Mouse (Mus musculus): Measurements from ENCODE around the gene Entpd7. TPM values are rescaled to one million over a fixed set of nuclear protein-coding genes. Genes with fewer than 3 reads are reported as not detected.

The Entpd7 gene
- polyA plus RNA-seq, 1 experiment from 2014 or later: 9.1 TPM

DNA sequence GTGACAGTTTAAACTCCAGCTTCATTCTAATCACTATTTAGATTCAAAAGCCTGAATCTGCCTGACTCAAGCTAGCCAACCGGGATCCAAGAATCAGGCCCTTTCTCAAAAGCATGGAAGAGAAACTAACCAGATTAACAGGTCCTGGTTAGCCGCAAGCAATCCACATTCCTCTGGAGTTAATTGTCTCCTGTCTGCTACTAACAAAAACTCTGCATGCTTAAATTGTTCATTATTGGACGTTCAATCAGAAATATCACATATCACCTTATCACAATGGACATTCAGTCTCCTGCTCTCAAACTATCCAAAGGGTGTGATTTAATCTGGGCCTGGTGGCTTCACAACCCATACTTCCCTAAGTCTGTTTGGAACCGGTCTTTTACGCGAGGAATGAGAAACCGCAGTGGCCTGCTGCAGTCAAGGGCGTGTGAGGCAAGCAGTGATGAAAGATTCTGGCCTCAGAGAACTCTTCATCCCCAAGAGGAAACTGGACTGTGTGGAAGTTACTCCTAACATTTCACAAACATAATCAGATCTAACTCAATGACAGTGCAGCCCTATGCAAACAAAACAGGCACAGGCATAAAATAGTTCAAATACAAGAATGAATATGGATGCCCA lies 20.2 kb upstream of the Entpd7 start:
- Histone ChIP-seq H3K4me2 (no peak overlapping the region), H3K4me3 (ENCODE audit: low read depth, low read length) (no peak overlapping the region), H3K4me1 (ENCODE audit: control insufficient read depth, insufficient read depth, low read length) (peaks cover 5% of the 10 kb centered on the region), H3K36me3 (ENCODE audit: control insufficient read depth, insufficient read depth, low read length) (no peaks in the 10 kb centered on the region), H3K27ac (ENCODE audit: low read depth, low read length) (no peak overlapping the region), H3K9me3 (replicated peaks; ENCODE audit: control insufficient read depth, low read length) (no peaks in the 10 kb centered on the region), H3K9ac (ENCODE audit: low read depth, low read length) (no peak overlapping the region), H3K27me3 (ENCODE audit: control insufficient read depth, insufficient read depth, low read length) (no peaks in the 10 kb centered on the region)
- WGBS (ENCODE audit: insufficient replicate concordance): 76% methylated on average over 8 of the region's 8 CpGs
- ATAC-seq (replicated peaks; ENCODE audit: insufficient number of reproducible peaks, low FRiP score, low TSS enrichment): no peak

DNA sequence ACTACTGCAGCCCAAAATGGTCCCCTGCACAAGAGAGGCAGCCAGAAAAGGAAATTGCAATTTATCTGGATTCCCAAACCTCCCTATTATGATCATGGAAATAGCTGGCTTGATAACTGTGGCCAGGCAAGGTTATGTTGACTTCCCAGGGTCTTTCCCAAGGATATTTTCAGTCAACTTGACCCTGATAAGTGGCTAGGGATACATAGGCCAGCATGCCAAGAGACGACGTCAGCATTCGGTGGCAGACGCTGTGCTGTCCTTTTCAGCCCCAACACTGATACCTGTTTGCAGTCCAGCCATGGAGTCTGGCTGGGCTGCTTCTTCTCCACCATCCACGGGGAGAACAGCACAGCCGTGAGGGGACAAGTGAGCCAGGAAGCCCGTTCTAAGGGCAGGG lies 18.4 kb upstream of the Entpd7 start:
- Histone ChIP-seq H3K9ac (ENCODE audit: low read depth, low read length) (no peak overlapping the region), H3K27ac (ENCODE audit: low read depth, low read length) (no peak overlapping the region), H3K4me2 (no peak overlapping the region), H3K4me1 (ENCODE audit: control insufficient read depth, insufficient read depth, low read length) (peaks cover 5% of the 10 kb centered on the region), H3K9me3 (replicated peaks; ENCODE audit: control insufficient read depth, low read length) (no peaks in the 10 kb centered on the region), H3K4me3 (ENCODE audit: low read depth, low read length) (no peak overlapping the region), H3K36me3 (ENCODE audit: control insufficient read depth, insufficient read depth, low read length) (no peaks in the 10 kb centered on the region), H3K27me3 (ENCODE audit: control insufficient read depth, insufficient read depth, low read length) (no peaks in the 10 kb centered on the region)
- no peak for ATAC-seq (replicated peaks; ENCODE audit: insufficient number of reproducible peaks, low FRiP score, low TSS enrichment)
- 54% methylated on average over 7 of the region's 7 CpGs for WGBS (ENCODE audit: insufficient replicate concordance)

DNA sequence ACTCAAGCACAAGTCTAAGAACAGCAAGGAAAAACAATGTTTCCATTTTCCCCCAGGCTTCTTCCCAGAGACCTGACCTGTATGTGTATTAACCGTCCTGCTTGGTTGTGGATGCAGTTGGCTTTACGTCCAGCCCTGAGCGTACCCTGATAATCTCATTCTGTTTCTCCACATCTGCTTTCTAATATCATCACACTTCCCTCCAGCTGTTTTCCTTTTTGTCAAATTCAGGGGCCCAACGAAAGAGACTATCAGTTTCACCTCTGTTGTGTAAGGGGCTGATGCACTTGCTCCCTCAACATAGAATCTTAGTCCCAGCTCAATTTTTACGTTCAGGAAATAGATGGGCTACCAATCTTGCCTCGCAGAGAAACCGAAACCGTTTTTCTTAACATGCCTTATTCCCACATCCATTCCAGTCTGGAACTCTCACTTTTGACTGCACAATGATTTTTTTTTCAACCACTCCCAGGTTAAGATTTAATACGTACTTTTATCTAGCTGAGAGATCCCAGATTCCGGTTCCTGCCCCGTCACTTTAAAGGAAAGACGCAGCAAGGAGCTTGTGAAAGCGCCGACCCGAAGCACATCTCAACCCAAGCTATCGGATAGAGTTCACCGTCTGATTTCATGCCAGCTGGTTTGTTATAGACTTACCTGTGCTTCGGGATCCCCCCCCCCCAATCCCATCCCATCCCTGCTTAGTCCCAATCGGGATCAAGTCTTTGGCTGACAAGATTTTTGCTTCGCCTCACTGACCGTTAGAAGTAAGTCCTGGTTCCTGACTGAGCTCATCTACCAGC lies 15.8 kb upstream of the Entpd7 start:
- Histone ChIP-seq H3K4me2 (peak overlapping the region; percentile 78), H3K4me3 (ENCODE audit: low read depth, low read length) (peak overlapping the region; percentile 65), H3K27me3 (ENCODE audit: control insufficient read depth, insufficient read depth, low read length) (0 out of 2 replicates have a peak, but pooled peaks cover 2% of the 10 kb centered on the region), H3K9ac (ENCODE audit: low read depth, low read length) (peak overlapping the region; percentile 77), H3K27ac (ENCODE audit: low read depth, low read length) (no peak overlapping the region), H3K36me3 (ENCODE audit: control insufficient read depth, insufficient read depth, low read length) (no peaks in the 10 kb centered on the region), H3K9me3 (replicated peaks; ENCODE audit: control insufficient read depth, low read length) (no peaks in the 10 kb centered on the region), H3K4me1 (ENCODE audit: control insufficient read depth, insufficient read depth, low read length) (peaks cover 5% of the 10 kb centered on the region)
- ATAC-seq (replicated peaks; ENCODE audit: insufficient number of reproducible peaks, low FRiP score, low TSS enrichment): no peak
- 11% methylated on average over 21 of the region's 21 CpGs for WGBS (ENCODE audit: insufficient replicate concordance)

DNA sequence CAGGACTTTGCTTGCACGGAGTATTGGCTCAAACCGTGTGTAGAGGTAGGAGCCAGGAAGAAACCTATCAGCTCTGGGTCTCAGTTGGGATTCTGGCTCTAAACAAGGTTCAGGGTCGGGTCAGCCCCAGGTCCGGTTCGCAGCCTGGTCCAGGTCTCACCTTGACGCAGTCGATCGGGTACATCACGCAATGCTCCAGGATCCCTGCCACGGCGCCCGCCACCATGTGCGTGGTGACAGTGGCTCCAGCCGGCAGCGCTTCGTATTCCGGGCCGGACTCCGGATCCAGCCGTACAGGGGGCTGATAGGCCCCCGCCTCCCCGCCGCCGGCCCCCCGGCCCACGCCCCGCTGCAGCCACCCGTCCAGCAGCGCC lies 15.2 kb upstream of the Entpd7 start:
- 1% methylated on average over 29 of the region's 29 CpGs for WGBS (ENCODE audit: insufficient replicate concordance)
- no peaks in the 10 kb centered on the region for H3K9me3 ChIP-seq (replicated peaks; ENCODE audit: control insufficient read depth, low read length)
- H3K4me2 ChIP-seq: peak overlapping the region; percentile 78
- peak overlapping the region; percentile 65 for H3K4me3 ChIP-seq (ENCODE audit: low read depth, low read length)
- H3K27ac ChIP-seq (ENCODE audit: low read depth, low read length): peak overlapping the region; percentile 60
- peaks cover 5% of the 10 kb centered on the region for H3K4me1 ChIP-seq (ENCODE audit: control insufficient read depth, insufficient read depth, low read length)
- H3K36me3 ChIP-seq (ENCODE audit: control insufficient read depth, insufficient read depth, low read length): no peaks in the 10 kb centered on the region
- ATAC-seq (replicated peaks; ENCODE audit: insufficient number of reproducible peaks, low FRiP score, low TSS enrichment): 0 out of 2 replicates have a peak, but pooled peaks have one; percentile 0
- H3K9ac ChIP-seq (ENCODE audit: low read depth, low read length): peak overlapping the region; percentile 77
- 0 out of 2 replicates have a peak, but pooled peaks cover 2% of the 10 kb centered on the region for H3K27me3 ChIP-seq (ENCODE audit: control insufficient read depth, insufficient read depth, low read length)

DNA sequence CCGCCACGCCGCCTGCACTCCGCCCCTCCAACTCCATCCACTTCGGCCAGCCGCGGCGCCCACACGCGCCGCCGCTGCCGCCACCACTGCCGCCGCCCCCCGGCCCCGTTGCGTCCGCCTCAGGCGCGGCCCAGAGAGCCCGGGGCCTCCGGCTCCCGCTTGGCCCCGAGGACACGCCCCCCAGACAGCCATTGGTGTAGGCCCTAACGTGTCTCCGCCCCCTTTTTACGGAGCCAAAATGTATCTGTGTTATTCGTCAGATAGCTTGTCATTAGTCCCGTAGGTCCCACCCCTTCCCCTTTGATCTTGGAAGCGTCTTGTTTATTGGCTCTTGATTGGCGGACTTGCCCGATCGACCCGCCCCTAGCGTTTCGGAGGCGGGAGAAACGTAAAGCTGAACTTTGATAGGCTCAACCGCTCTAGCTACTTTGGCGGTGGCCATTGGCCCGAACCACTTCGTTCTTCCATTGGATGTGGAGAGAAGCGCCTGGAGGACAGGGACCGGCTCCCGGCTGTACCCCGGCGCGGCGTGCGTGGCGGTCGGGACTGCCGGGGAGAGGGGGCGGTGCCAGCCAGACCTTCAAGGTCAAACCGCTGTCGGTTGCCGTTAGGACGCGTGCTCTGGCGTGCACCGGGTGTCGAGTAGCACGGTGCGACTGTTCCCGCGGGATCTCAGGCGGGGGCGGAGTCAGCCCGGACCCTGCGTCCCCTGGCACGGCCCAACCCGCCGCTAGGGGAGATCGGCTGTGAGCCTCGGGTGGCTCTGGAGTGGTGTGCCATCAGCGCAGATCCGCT lies 14.5 kb upstream of the Entpd7 start, which contains the start of gene Slc25a28:
TSS of gene Slc25a28 (minus strand) at position 152 of the 795 bp plus-strand sequence.
- peak; percentile 95 for ATAC-seq (replicated peaks; ENCODE audit: insufficient number of reproducible peaks, low FRiP score, low TSS enrichment)
- Histone ChIP-seq H3K9ac (ENCODE audit: low read depth, low read length) (peak within 1 kb of the TSS; percentile 77), H3K27me3 (ENCODE audit: control insufficient read depth, insufficient read depth, low read length) (0 out of 2 replicates have a peak, but pooled peaks cover 2% of the 10 kb centered on the region), H3K27ac (ENCODE audit: low read depth, low read length) (peak within 1 kb of the TSS; percentile 98), H3K4me2 (peak within 1 kb of the TSS; percentile 92), H3K36me3 (ENCODE audit: control insufficient read depth, insufficient read depth, low read length) (no peaks in the 10 kb centered on the region), H3K4me1 (ENCODE audit: control insufficient read depth, insufficient read depth, low read length) (peaks cover 5% of the 10 kb centered on the region), H3K9me3 (replicated peaks; ENCODE audit: control insufficient read depth, low read length) (no peaks in the 10 kb centered on the region), H3K4me3 (ENCODE audit: low read depth, low read length) (peak within 1 kb of the TSS; percentile 65)
- under 1% methylated on average over 75 of the region's 79 CpGs for WGBS (ENCODE audit: insufficient replicate concordance)

DNA sequence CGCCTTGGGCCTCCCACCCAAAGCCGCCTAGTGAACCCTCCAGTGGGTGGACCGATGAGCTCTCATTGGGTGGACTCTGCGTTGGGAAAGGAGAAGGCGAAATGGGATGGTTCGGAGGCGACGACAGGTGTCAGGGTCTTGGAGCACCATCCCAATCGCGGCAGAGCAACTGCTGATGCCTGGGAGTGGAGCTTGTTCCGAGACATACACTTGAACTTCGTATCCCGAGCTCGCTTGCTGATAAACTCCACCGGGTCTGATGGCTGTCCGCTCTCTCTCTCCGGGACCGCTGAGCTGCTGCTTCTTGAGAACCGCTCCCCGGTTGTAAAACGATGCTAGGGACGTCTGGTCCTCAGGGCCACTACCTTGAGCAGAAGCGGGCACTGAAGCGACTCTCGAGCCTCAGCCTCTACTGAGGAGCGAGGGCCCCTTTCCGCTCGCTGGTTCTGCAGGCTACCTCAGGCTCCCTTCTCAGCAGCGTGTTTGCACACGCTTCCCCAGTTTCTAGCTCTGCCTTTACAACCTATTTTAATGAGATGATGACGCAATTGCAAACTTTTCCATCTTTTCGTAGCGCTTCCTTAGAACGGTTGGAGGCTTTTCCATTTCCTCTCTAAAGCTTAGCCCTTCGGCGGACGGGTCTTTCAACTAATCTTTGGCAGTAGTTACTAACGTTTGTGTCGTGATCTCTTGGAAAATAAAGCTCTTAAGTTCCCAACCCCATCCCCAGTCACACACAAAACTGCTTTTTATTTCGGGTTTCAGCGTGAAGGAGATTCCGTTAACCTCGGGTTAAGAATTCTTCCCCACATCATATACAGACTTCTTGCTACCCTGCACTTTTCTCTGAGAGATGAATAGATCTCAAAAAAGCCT lies 13.7 kb upstream of the Entpd7 start:
- Histone ChIP-seq H3K4me1 (ENCODE audit: control insufficient read depth, insufficient read depth, low read length) (peaks cover 5% of the 10 kb centered on the region), H3K9me3 (replicated peaks; ENCODE audit: control insufficient read depth, low read length) (no peaks in the 10 kb centered on the region), H3K9ac (ENCODE audit: low read depth, low read length) (peak overlapping the region; percentile 77), H3K4me3 (ENCODE audit: low read depth, low read length) (peak overlapping the region; percentile 65), H3K4me2 (peak overlapping the region; percentile 92), H3K27ac (ENCODE audit: low read depth, low read length) (peak overlapping the region; percentile 98), H3K36me3 (ENCODE audit: control insufficient read depth, insufficient read depth, low read length) (no peaks in the 10 kb centered on the region), H3K27me3 (ENCODE audit: control insufficient read depth, insufficient read depth, low read length) (0 out of 2 replicates have a peak, but pooled peaks cover 2% of the 10 kb centered on the region)
- 4% methylated on average over 43 of the region's 43 CpGs for WGBS (ENCODE audit: insufficient replicate concordance)
- no peak for ATAC-seq (replicated peaks; ENCODE audit: insufficient number of reproducible peaks, low FRiP score, low TSS enrichment)

DNA sequence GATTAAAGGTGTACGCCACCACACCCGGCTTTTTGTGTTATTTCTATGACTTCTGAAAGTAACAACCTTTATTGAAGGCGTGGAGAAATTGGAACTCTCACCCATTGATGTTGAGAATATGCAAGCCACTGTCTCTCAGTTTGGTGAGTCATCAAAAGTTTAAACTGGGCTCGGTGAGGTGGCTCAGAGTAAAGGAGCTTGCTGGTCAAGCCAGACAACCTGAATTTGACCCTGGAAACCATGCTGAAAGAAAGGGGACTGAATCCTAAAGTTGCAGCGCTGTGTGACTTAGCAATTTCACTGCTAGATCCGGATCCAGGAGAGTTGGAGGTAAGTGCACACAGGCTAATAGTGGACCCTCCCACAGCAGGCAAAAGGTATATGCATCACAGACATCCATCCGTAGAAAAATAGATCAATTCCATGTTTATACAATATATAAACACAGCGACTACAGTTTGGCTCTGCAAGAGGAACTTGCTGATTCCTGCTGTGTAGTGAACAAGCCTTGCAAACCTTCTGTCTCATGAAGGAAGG lies 10.9 kb upstream of the Entpd7 start:
- Histone ChIP-seq H3K4me2 (no peak overlapping the region), H3K4me3 (ENCODE audit: low read depth, low read length) (no peak overlapping the region)
- 73% methylated on average over 8 of the region's 8 CpGs for WGBS (ENCODE audit: insufficient replicate concordance)

More for the DNA sequence above, 10.9 kb upstream of the Entpd7 start:
- no peak for ATAC-seq (replicated peaks; ENCODE audit: insufficient number of reproducible peaks, low FRiP score, low TSS enrichment)
- Histone ChIP-seq H3K27ac (ENCODE audit: low read depth, low read length) (no peak overlapping the region; the same call in 1 of the 2 replicates), H3K9me3 (replicated peaks; ENCODE audit: control insufficient read depth, low read length) (no peaks in the 10 kb centered on the region), H3K27me3 (ENCODE audit: control insufficient read depth, insufficient read depth, low read length) (0 out of 2 replicates have a peak, but pooled peaks cover 5% of the 10 kb centered on the region), H3K9ac (ENCODE audit: low read depth, low read length) (no peak overlapping the region), H3K4me1 (ENCODE audit: control insufficient read depth, insufficient read depth, low read length) (no peaks in the 10 kb centered on the region), H3K36me3 (ENCODE audit: control insufficient read depth, insufficient read depth, low read length) (no peaks in the 10 kb centered on the region)

Measured in heart, embryonic 11.5 days (tissue).